Mouse (Mus musculus) kidney, postnatal 4 days (tissue): Measurements from ENCODE around the gene Terf2.
A peak's percentile ranks its signal among the peaks of the same experiment; 100 is the strongest.

Experiments used
- DNase-seq, 2 experiments: peaks; one replicate each; pipeline ENCODE4 v3.0.0; 2021; ENCODE audit warnings: mixed read lengths in 2 of 2

The Terf2 gene

GRCm38 (mm10) chr8:107096366-107097036 is at the start of gene Terf2:
Gene Terf2 (minus strand): TSS chr8:107096547.
- peak; percentile 95 to 96 for DNase-seq

- peak; percentile 54 to 71 for DNase-seq
Observed at GRCm38 (mm10) chr8:107143501-107143900, 47.2 kb upstream of the Terf2 start.

GRCm38 (mm10) chr8:107142539-107142938 is 46.2 kb upstream of the Terf2 start:
- no peak for DNase-seq

GRCm38 (mm10) chr8:107139704-107140470 is 43.5 kb upstream of the Terf2 start:
- DNase-seq = peak in 1 of 2 experiments; percentile 46

- DNase-seq = no peak
Observed at GRCm38 (mm10) chr8:107138338-107138737, 42.0 kb upstream of the Terf2 start.

- DNase-seq = no peak
Observed at GRCm38 (mm10) chr8:107137591-107137990, 41.2 kb upstream of the Terf2 start.

- no peak for DNase-seq
Observed at GRCm38 (mm10) chr8:107136003-107136612, 39.8 kb upstream of the Terf2 start.

GRCm38 (mm10) chr8:107133881-107134280 is 37.5 kb upstream of the Terf2 start:
- peak in 1 of 2 experiments; percentile 51 for DNase-seq

GRCm38 (mm10) chr8:107132581-107133491 is 36.5 kb upstream of the Terf2 start:
- DNase-seq = peak in 1 of 2 experiments; percentile 50

GRCm38 (mm10) chr8:107130028-107130427 is 33.7 kb upstream of the Terf2 start:
- DNase-seq = no peak

GRCm38 (mm10) chr8:107129171-107130025 is 33.1 kb upstream of the Terf2 start:
- peak; percentile 77 to 83 for DNase-seq

- no peak for DNase-seq
Observed at GRCm38 (mm10) chr8:107124343-107124742, 28.0 kb upstream of the Terf2 start.

GRCm38 (mm10) chr8:107123063-107123614 is 26.8 kb upstream of the Terf2 start:
- DNase-seq = peak; percentile 41 to 63

GRCm38 (mm10) chr8:107121681-107122291 is 25.4 kb upstream of the Terf2 start:
- peak; percentile 59 to 64 for DNase-seq

GRCm38 (mm10) chr8:107120806-107121205 is 24.5 kb upstream of the Terf2 start:
- peak in 1 of 2 experiments; percentile 28 for DNase-seq

GRCm38 (mm10) chr8:107119412-107119811 is 23.1 kb upstream of the Terf2 start:
- DNase-seq = no peak

GRCm38 (mm10) chr8:107118803-107119233 is 22.5 kb upstream of the Terf2 start:
- DNase-seq = peak; percentile 41 to 64

GRCm38 (mm10) chr8:107117019-107117418 is 20.7 kb upstream of the Terf2 start:
- peak; percentile 19 to 55 for DNase-seq

GRCm38 (mm10) chr8:107116023-107116422 is 19.7 kb upstream of the Terf2 start:
- DNase-seq = peak; percentile 84 to 90

- peak; percentile 27 to 46 for DNase-seq
Observed at GRCm38 (mm10) chr8:107115008-107115320, 18.6 kb upstream of the Terf2 start.
